Mouse (Mus musculus): ENCODE results near the gene Pigl.

Pigl gene

DNA sequence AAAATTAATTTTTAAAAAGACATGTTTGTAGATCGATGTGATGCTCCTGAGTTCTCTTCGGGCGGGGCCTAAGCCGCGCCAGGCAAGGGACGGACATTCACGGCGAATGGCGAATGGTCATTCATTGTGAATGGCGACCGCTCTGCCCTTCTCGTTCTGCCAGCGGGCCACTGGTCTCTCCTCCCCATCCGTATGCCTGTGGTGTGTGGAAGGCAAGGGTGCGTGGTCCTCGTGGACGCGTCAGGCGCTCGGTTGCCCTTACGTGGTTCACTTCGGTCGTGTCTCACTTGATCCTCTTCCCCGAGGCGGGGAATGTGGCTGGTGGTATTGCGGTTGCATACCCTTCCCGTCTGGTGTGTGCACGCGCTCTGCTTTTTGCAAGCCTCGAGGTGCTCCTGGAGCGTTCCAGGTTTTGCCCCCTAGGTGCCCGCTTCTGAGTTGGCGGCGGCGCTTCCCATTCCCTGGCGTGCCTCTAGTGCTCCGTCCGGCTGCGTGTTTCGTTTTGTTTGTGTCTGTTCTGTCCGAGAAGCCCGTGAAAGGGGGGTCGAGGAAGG is 102.3 kb downstream of the Pigl start:
- DNase-seq: peak; percentile 91

DNA sequence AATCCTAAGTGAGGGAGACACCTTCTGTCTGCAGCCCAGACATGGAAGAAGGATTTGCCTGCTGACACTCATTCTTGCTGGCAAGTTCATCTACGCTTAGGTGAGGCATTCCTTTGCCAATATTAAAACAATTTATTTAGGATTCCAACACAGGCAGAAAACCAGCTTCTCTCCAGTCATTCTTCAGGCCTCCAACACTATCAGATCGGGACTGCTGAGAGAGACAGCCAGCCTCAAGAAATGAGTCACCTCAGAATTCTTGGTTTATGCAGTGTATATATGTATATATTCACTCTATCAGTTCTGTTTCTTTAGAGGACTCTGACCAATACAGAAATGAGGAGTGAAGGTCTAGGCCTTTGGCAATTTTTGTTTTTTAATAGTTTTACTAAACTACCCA is 105.3 kb downstream of the Pigl start:
- no peak for DNase-seq

Measured in heart, adult 11 months (tissue).